Mouse (Mus musculus) forebrain, embryonic 11.5 days (tissue): ENCODE measurements around the gene Ssr3. TPM values are rescaled to one million over a fixed set of nuclear protein-coding genes. Genes with fewer than 3 reads are reported as not detected.

Experiments used
- ATAC-seq: fragments of 200-750 bp; cut with Nextera tagmentation; replicated peaks from 2 replicates; pipeline ENCODE4 v1.8.0; 2017; ENCODE audit warnings: moderate TSS enrichment; ENCODE audit not compliant: low FRiP score
- DNase-seq: peaks from one replicate; pipeline ENCODE4 v3.0.0-alpha.2; 2017; ENCODE audit warnings: low spot score
- H3K27ac ChIP-seq: fragments of 300-500 bp; sonication (generic); 2 replicates; pipeline ENCODE4 v1.5.1; 2014; ENCODE audit warnings: low read depth, low read length
- H3K27me3 ChIP-seq: fragments of 300-500 bp; sonication (generic); 2 replicates; pipeline ENCODE4 v1.6.1; 2014; ENCODE audit warnings: mild to moderate bottlenecking, low read length, mixed read lengths; ENCODE audit not compliant: control insufficient read depth, insufficient read depth
- H3K36me3 ChIP-seq: fragments of 300-500 bp; sonication (generic); 2 replicates; pipeline ENCODE4 v1.6.1; 2014; ENCODE audit warnings: mild to moderate bottlenecking, low read length, moderate library complexity, mixed read lengths; ENCODE audit not compliant: control insufficient read depth, insufficient read depth
- H3K4me1 ChIP-seq: fragments of 300-500 bp; sonication (generic); replicated peaks from 2 replicates; pipeline ENCODE4 v1.6.1; 2014; ENCODE audit warnings: low read length, mixed read lengths; ENCODE audit not compliant: control insufficient read depth, insufficient read depth
- H3K4me2 ChIP-seq: fragments of 300-500 bp; sonication (generic); 2 replicates; pipeline ENCODE4 v1.6.1; 2014; ENCODE audit warnings: low read depth, mild to moderate bottlenecking, low read length, moderate library complexity, mixed read lengths; ENCODE audit not compliant: severe bottlenecking
- H3K4me3 ChIP-seq: fragments of 300-500 bp; sonication (generic); 2 replicates; pipeline ENCODE4 v1.5.1; 2014; ENCODE audit warnings: low read depth, low read length
- H3K9ac ChIP-seq: fragments of 300-500 bp; sonication (generic); 2 replicates; pipeline ENCODE4 v1.6.1; 2014; ENCODE audit warnings: low read length
- H3K9me3 ChIP-seq: fragments of 300-500 bp; sonication (generic); 2 replicates; pipeline ENCODE4 v1.6.1; 2016; ENCODE audit warnings: low read length, mixed read lengths; ENCODE audit not compliant: control insufficient read depth
- WGBS: fragments of 180-500 bp; shearing (Covaris S2); extraction: QIAGEN DNeasy Blood & Tissue Kit; methylation state at CpG from one replicate; pipeline ENCODE4 v1.1.7; 2014; 5-methylcytosine and 5-hydroxymethylcytosine counted together
- polyA plus RNA-seq: library from polyadenylated mRNA; unstranded; fragments of >200 nt; fragmentation: Nextera tagmentation; extraction: Ambion mirVana; gene quantifications from 2 replicates; pipeline ENCODE4 v1.2.1, GENCODE M21; 2014

Ssr3 gene
- polyA plus RNA-seq, 1 experiment from 2014 or later: 248 TPM

DNA sequence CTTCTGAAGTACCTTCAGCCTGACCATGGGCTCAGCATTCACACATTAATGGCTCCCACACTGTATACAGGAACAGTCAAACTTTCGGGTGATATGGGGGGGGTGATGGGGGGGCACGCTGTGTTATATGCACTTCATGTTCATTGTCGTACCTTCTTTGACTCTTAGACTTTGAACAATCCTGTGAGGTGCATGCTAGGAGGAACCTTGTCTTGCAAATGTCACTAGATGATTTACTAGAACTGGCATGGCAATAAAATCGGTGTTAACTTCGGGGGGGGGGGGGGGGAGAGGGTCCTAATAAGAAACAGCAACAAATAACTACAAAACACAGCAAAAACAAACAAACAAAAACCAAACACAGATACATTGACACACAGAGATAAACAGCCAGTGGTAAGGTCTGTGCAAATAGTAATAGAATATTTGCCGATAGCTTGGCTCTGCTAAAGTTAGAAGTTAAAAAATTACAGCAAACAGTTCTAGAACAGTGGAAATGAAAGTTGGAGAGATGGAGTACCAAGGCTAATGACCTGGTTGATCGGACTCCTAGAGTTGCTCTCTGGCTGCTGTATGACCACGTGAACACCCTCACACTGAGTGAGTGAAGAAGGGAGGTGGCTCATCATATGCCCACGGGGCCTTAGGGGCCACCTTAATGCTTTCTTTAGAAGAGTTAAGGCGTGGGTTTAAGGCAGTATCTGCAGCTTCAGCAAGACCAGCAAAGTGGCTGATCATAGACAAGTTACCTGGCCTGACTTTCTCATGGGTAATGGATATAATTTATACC is 26.3 kb downstream of the Ssr3 start:
- Histone ChIP-seq H3K36me3 (no peaks in the 10 kb centered on the region; the same call in 1 of the 2 replicates), H3K27ac (no peak overlapping the region), H3K4me2 (no peak overlapping the region), H3K4me1 (no peaks in the 10 kb centered on the region), H3K9ac (no peak overlapping the region), H3K9me3 (no peaks in the 10 kb centered on the region), H3K27me3 (no peaks in the 10 kb centered on the region), H3K4me3 (no peak overlapping the region)
- no peak for DNase-seq
- WGBS: 92% methylated on average over 10 of the region's 10 CpGs
- no peak for ATAC-seq

DNA sequence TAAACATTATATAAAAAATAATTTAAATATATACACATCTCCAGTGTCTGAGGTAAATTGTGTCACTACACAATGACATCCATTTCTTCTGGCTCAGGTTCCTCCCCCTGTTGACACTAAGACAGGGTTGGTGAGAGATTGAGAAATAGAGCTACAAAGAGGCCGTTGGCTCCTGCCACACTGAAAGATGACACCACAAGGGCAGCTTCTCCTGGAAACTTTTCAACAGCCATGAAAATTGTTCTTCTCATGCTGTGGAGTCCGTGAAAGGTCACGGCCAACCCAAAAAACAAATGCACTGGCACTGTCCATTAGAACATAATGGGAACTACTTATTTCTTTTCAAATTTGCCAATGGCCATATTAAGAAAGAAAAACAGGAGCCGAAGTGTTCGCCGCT is 27.2 kb downstream of the Ssr3 start:
- DNase-seq (no peak), ATAC-seq (no peak)
- Histone ChIP-seq H3K4me2 (no peak overlapping the region), H3K4me3 (no peak overlapping the region), H3K27ac (no peak overlapping the region), H3K9ac (no peak overlapping the region), H3K4me1 (no peaks in the 10 kb centered on the region), H3K27me3 (no peaks in the 10 kb centered on the region), H3K9me3 (no peaks in the 10 kb centered on the region), H3K36me3 (no peaks in the 10 kb centered on the region; the same call in 1 of the 2 replicates)
- WGBS: 74% methylated on average over 6 of the region's 6 CpGs

DNA sequence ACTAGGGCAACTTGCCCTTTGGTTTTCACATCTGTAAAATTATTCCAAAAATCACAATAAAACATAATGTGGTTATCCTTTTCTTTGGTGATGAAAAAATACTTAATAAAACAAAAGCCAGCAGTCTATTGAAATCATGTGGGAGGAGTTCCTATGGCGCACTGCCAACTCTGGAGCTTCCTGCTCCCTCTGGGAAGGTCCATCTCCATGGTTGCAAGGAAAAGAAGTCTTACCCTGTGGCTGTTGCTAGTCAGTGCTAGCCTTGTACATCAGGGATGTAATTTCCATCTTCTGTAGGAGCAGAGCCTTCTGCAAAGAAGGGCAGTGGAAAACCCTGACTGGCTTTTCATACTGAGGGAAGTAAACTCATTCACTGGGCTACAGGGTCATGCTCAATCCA is 29.0 kb downstream of the Ssr3 start:
- H3K4me2 ChIP-seq: no peak overlapping the region
- ATAC-seq (no peak), DNase-seq (no peak)
- no peaks in the 10 kb centered on the region; the same call in 1 of the 2 replicates for H3K36me3 ChIP-seq
- no peaks in the 10 kb centered on the region for H3K4me1 ChIP-seq
- WGBS: 93% methylated on average over 1 of the region's 1 CpGs
- H3K27me3 ChIP-seq: no peaks in the 10 kb centered on the region
- H3K9ac ChIP-seq: no peak overlapping the region
- no peaks in the 10 kb centered on the region for H3K9me3 ChIP-seq
- H3K27ac ChIP-seq: no peak overlapping the region
- no peak overlapping the region for H3K4me3 ChIP-seq

DNA sequence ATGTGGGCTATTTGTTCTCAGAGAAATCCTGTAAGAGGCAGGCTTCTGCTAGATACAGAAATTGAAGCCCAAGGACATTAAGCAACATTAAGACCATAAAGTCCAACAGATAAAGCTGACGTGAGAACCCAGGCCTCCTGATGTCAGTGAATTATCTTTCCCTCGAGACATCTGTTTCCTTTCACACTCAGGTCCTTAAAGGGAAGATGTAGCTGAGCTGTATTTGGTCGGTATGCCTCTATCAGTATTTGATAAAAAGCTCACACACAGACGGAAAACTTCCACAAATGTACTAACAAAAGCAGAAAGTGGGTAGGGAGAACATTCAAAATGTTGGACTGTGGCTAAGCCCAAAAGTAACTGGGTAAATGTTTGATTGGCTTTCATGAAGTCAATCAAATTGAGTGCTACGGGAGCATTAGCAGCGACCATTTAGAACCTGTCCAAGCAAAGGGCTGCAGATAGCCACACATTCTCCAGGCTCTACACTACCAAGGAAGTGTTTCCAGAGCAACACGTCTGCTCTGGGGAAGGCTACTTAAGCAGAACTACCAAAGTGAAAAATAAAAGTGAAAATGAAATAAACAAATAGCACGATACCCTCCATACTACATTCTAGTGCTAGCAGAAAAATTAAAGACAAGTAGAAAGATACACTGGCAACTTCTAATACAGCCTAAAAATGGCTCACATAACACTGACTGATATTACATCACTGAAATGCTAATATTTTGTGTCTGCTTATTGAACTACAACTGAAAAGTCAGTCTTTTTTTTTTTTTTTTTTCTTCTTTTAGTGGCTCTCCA is 32.1 kb downstream of the Ssr3 start:
- Histone ChIP-seq H3K36me3 (no peaks in the 10 kb centered on the region; the same call in 1 of the 2 replicates), H3K27me3 (no peaks in the 10 kb centered on the region), H3K4me2 (no peak overlapping the region), H3K27ac (no peak overlapping the region), H3K4me1 (no peaks in the 10 kb centered on the region), H3K4me3 (no peak overlapping the region), H3K9ac (no peak overlapping the region), H3K9me3 (no peaks in the 10 kb centered on the region)
- WGBS: 86% methylated on average over 8 of the region's 8 CpGs
- no peak for DNase-seq
- no peak for ATAC-seq

DNA sequence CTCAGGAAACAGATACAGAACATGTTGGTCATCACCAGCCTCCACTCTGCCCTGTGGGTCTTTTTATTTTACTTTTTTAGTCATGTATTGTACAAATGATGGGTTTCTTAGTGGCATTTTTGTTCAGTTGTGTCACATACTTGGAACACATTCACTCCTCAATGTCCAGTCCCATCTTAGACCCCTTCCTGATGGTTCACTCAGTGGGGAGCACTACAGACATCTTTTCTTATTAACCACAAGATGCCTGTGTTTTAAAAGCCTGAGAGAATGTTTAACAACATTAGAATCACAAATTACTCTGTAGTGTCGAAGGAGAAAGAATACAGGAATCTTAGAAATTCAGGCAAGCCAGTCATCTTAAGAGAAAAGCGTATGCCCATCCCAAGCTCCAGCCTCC is 33.6 kb downstream of the Ssr3 start:
- no peaks in the 10 kb centered on the region for H3K4me1 ChIP-seq
- no peak overlapping the region for H3K9ac ChIP-seq
- no peak overlapping the region for H3K4me3 ChIP-seq
- no peaks in the 10 kb centered on the region; the same call in 1 of the 2 replicates for H3K36me3 ChIP-seq
- H3K4me2 ChIP-seq: no peak overlapping the region
- DNase-seq: no peak
- WGBS: 73% methylated on average over 2 of the region's 2 CpGs
- no peaks in the 10 kb centered on the region for H3K9me3 ChIP-seq
- no peak for ATAC-seq
- no peak overlapping the region for H3K27ac ChIP-seq
- no peaks in the 10 kb centered on the region for H3K27me3 ChIP-seq

DNA sequence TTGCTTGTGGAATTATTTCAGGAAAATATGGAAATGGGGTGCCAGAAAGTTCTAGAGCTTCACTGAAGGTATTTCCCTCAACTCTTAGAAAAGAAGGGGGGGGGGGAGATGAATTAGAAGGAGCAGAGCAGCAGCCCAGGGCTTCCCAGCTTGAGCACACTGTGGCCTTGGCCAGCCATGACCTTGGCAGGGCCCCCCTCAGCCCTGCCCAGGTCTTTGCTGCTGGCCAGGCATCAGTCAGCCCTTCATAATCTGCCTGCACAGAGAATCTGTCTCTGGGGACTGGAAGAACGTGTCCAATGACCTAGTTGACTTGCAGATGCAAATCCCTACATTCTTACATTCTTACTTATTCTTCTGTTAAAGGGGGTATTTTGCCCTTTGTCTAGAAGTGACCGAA is 34.1 kb downstream of the Ssr3 start:
- H3K9me3 ChIP-seq: no peaks in the 10 kb centered on the region
- 31% methylated on average over 2 of the region's 2 CpGs for WGBS

DNA sequence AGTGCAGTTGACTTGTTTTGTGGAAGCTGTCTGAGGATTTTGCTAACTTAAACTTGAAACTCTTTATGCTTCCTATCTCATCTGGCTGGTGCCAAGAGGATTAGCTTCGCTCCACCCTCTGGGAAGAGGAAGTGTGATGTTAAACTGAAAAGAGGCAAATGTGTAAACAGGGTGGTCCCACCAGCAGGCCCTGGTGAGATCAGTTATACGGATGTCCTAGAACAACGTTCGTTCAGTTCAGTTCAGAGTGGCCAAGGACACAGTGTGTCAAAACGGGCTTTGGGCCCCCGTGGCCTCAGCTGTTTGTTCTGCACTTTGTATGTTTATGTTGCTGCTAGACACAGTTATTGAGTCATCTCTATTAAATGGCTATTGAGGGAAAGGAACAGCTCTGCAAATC is 36.9 kb downstream of the Ssr3 start:
- Histone ChIP-seq H3K4me3 (no peak overlapping the region), H3K4me1 (no peaks in the 10 kb centered on the region), H3K27ac (no peak overlapping the region), H3K9ac (no peak overlapping the region), H3K27me3 (no peaks in the 10 kb centered on the region), H3K9me3 (no peaks in the 10 kb centered on the region), H3K4me2 (no peak overlapping the region), H3K36me3 (no peaks in the 10 kb centered on the region)
- WGBS: 85% methylated on average over 6 of the region's 6 CpGs
- DNase-seq (no peak), ATAC-seq (no peak)

More for the DNA sequence above, 34.1 kb downstream of the Ssr3 start:
- Histone ChIP-seq H3K9ac (no peak overlapping the region), H3K4me1 (no peaks in the 10 kb centered on the region), H3K4me2 (no peak overlapping the region), H3K4me3 (no peak overlapping the region), H3K27ac (no peak overlapping the region), H3K36me3 (no peaks in the 10 kb centered on the region; the same call in 1 of the 2 replicates), H3K27me3 (no peaks in the 10 kb centered on the region)
- DNase-seq: no peak
- no peak for ATAC-seq

DNA sequence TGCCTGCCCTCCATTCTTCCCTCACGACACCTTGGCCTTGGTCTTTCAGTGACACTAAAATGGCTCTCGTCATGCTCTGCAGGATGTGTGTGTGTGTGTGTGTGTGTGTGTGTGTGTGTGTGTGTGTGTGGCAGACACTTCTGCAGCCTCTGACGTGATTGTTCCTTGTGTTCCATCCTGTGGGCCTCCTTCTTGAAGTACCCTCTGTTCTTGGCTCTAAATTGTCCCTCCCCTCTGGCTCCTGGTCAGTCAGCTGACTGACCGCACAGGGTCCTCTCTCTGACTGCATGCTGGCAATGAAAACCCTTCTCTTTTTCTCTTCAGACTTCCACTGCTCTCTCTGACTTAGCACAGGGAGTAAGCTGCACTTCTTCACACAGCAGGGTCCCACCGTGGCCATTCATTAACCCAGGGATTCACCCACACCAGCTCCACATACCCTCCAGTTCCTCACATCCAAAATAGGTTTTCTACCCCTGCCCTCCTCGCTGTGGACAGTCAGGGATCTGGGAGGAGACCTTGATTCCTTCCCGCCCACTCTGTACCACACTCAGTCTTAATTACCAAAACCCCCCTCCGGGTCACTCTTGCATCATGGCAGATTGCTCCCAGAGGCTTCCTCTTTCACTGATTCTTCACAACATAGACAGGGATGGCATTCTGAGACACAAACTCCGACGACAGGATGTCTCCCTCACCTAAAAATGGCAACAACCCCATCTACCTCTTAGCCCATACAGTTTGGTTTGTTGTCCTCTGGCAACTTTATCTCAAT is 39.0 kb downstream of the Ssr3 start:
- 75% methylated on average over 10 of the region's 10 CpGs for WGBS
- DNase-seq: no peak
- H3K9me3 ChIP-seq: no peaks in the 10 kb centered on the region
- no peaks in the 10 kb centered on the region for H3K36me3 ChIP-seq
- H3K4me2 ChIP-seq: no peak overlapping the region
- no peak overlapping the region for H3K4me3 ChIP-seq
- no peaks in the 10 kb centered on the region for H3K27me3 ChIP-seq
- ATAC-seq: no peak
- no peaks in the 10 kb centered on the region for H3K4me1 ChIP-seq
- no peak overlapping the region for H3K9ac ChIP-seq
- H3K27ac ChIP-seq: no peak overlapping the region
